Mouse (Mus musculus) lung, postnatal 0 days (tissue): Measurements from ENCODE around the gene Cic.
A peak's percentile ranks its signal among the peaks of the same experiment; 100 is the strongest.

Experiments used
- CTCF ChIP-seq: IDR thresholded peaks from 2 replicates; pipeline ENCODE4 v1.5.1; 2016; ENCODE audit warnings: antibody characterized with exemption, mild to moderate bottlenecking
- EP300 ChIP-seq: IDR thresholded peaks from 2 replicates; pipeline ENCODE4 v1.6.1; 2016; ENCODE audit warnings: antibody characterized with exemption, mild to moderate bottlenecking, control low read depth

- TF ChIP-seq EP300 = peak; percentile 24; the same call in 1 of the 2 replicates
- no peak for TF ChIP-seq CTCF
Measured at GRCm38 (mm10) chr7:25251071-25251791, 16.3 kb upstream of the Cic start.
